Mouse (Mus musculus): ENCODE data around the gene Epha7. TPM values are rescaled to one million over a fixed set of nuclear protein-coding genes. Genes with fewer than 3 reads are reported as not detected.

The Epha7 gene
- 0.85 and 1.3 TPM in 2 replicates for polyA plus RNA-seq (2015; fragmentation: Nextera tagmentation; extraction: Ambion mirVana)

GRCm38 (mm10) chr4:28812691-28813289 is at the start of gene Epha7:
Gene Epha7 (plus strand): TSS chr4:28813131.

